Mouse (Mus musculus): Measurements from ENCODE around the gene Krtap10-4.
A peak's percentile ranks its signal among the peaks of the same experiment; 100 is the strongest.
"Not testable (repeated sequence)": the region's sequence is repeated elsewhere in the genome, so short reads cannot be mapped to it uniquely, and the experiment has no call there.

Gene Krtap10-4

DNA sequence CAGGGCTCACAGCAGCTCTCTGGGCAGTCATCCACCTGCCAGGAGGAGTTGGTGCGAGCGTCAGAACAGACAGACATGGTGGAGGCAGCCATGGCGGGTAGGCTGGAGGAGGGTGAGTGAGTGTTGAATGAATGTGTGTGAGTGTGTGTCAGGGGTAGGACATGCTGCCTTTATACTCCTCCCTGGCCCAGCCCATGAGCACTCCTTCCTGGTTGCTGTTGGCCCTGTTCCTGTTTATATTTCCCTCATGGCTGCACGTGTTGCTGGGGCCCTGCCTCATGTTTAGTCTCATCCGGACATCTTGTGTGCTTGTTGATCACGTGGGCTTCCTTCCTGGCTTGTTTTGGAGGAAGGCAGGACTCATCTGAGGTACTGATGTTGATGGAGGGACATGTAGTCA is at the start of gene Krtap10-4:
TSS of gene Krtap10-4 (minus strand) at position 145 of the 400 bp plus-strand sequence.
- no peak for DNase-seq (ENCODE audit: extremely low read depth, low read depth, low spot score)

- no peak for DNase-seq (ENCODE audit: extremely low read depth, low read depth, low spot score)
Observed at GRCm38 (mm10) chr10:77869651-77870050, 42.8 kb upstream of the Krtap10-4 start.

- no peak for DNase-seq (ENCODE audit: extremely low read depth, low read depth, low spot score)
Observed at GRCm38 (mm10) chr10:77867546-77867945, 40.7 kb upstream of the Krtap10-4 start.

- DNase-seq (ENCODE audit: extremely low read depth, low read depth, low spot score), result no peak
Observed at GRCm38 (mm10) chr10:77864762-77865143, 37.9 kb upstream of the Krtap10-4 start.

- DNase-seq (ENCODE audit: extremely low read depth, low read depth, low spot score), result peak; percentile 63
Observed at GRCm38 (mm10) chr10:77864067-77864761, 37.3 kb upstream of the Krtap10-4 start.

DNA sequence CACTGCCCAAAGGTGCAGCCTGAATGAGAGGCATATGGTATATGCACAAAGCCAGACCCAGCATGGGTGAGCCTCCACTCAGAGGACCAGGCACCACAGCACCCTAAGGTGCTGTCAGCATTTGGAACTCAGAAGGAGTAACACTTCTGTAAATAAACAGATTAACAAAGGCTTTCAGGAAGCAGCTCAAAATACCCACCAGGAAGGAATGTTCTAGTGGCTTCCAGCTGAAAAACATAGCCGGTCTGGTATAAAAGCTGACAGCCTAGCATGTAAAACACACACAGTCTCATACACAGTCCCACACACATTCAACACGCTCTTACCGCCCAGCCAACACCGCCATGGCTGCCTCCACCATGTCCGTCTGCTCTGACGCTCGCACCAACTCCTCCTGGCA is 34.8 kb upstream of the Krtap10-4 start, which contains the start of gene Gm3285:
TSS of gene Gm3285 (plus strand) at position 301 of the 400 bp plus-strand sequence.
- no peak for DNase-seq (ENCODE audit: extremely low read depth, low read depth, low spot score)

GRCm38 (mm10) chr10:77852559-77852958 is 25.7 kb upstream of the Krtap10-4 start, which contains the start of gene Gm10318:
Gene Gm10318 (plus strand): TSS chr10:77852859.
- DNase-seq (ENCODE audit: extremely low read depth, low read depth, low spot score), result no peak

DNA sequence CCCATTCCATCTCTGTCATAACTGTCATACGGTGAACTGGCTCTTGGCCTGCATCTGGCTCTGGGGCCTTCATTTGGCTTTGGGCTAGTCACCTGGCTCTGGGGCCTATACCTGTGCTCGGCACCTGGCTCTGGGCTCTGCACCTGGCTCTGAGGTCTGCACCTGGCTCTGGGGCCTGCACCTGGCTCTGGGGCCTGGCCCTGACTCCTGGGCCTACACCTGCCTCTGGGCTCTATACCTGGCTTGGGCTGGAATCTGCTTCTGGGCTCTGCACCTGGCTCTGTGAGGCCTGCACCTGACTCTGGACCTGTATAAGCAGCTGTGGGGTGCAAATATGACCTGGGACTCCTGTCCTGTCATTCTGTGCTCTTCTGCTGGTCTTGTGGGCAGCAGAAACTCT is 20.6 kb upstream of the Krtap10-4 start:
- no peak for DNase-seq (ENCODE audit: extremely low read depth, low read depth, low spot score)

GRCm38 (mm10) chr10:77846961-77847360 is 20.1 kb upstream of the Krtap10-4 start:
- no peak for DNase-seq (ENCODE audit: extremely low read depth, low read depth, low spot score)

- DNase-seq (ENCODE audit: extremely low read depth, low read depth, low spot score), result no peak
Observed at GRCm38 (mm10) chr10:77846503-77846902, 19.6 kb upstream of the Krtap10-4 start, which contains the start of gene Gm36176. Gene Gm36176 (plus strand): TSS chr10:77846803.

- DNase-seq (ENCODE audit: extremely low read depth, low read depth, low spot score), result no peak
Observed at GRCm38 (mm10) chr10:77839006-77839405, 12.1 kb upstream of the Krtap10-4 start.

- DNase-seq (ENCODE audit: extremely low read depth, low read depth, low spot score), result no peak
Observed at GRCm38 (mm10) chr10:77835647-77836046, 8.8 kb upstream of the Krtap10-4 start, which contains the start of gene Krtap10-10. Gene Krtap10-10 (plus strand): TSS chr10:77835947.

DNA sequence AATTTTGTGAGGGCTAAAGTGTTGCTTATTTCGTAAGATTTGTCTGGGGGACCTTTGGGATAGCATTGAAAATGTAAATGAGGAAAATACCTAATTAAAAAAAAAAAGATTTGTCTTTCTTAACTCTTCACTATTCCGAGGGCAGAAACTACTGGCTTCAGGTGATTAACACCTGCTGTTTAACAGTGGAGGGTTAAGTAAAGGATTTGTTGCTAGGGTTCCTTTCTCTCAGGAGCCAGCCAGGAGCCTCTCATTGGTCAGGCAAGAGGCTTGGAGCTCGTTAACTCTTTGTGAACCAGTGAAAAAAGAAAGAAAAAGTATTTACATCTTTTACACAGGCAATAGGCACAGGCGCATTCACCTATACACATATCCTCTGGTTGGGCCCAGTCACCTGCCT is 7.7 kb downstream of the Krtap10-4 start:
- DNase-seq (ENCODE audit: extremely low read depth, low read depth, low spot score), result no peak

- no peak for DNase-seq (ENCODE audit: extremely low read depth, low read depth, low spot score)
Observed at GRCm38 (mm10) chr10:77818523-77818922, 8.4 kb downstream of the Krtap10-4 start.

- DNase-seq (ENCODE audit: extremely low read depth, low read depth, low spot score), result no peak
Observed at GRCm38 (mm10) chr10:77815514-77815913, 11.4 kb downstream of the Krtap10-4 start.

DNA sequence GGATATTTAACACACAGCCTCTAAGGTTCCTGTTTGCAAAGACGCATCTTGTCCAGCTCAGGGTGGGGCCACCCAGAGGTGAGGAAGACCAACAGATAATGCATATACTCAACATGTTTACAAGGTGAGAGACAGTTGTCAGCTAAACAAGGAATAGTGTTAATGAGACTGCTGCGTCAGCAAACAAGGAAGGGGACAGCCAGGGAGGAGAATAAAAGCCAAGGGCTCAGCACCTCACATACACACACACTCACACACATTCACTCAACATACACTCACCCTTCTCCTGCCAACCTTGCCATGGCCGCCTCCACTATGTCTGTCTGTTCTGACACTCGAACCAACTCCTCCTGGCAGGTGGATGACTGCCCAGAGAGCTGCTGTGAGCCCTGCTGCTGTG is 12.5 kb downstream of the Krtap10-4 start, which contains the start of gene Gm2696:
TSS of gene Gm2696 (plus strand) at position 301 of the 400 bp plus-strand sequence.
- no peak for DNase-seq (ENCODE audit: extremely low read depth, low read depth, low spot score)

DNA sequence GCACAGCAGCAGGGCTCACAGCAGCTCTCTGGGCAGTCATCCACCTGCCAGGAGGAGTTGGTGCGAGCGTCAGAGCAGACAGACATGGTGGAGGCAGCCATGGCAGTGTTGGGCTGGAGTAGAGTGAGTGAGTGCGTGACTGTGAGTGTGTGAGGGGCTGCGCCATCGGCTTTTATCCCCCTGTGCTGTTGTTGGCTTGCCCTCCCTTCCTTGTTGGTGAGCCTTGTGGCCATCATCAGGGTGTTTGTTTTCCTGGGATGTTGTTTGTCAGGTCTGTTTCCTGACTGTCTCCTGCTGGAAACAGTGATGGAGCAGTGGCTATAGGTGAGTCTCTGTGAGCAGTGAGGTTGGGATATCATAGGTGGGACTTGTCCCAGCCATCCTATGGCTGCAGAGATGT is 15.2 kb downstream of the Krtap10-4 start, which contains the start of gene Gm9507:
TSS of gene Gm9507 (minus strand) at position 101 of the 400 bp plus-strand sequence.
- no peak for DNase-seq (ENCODE audit: extremely low read depth, low read depth, low spot score)

DNA sequence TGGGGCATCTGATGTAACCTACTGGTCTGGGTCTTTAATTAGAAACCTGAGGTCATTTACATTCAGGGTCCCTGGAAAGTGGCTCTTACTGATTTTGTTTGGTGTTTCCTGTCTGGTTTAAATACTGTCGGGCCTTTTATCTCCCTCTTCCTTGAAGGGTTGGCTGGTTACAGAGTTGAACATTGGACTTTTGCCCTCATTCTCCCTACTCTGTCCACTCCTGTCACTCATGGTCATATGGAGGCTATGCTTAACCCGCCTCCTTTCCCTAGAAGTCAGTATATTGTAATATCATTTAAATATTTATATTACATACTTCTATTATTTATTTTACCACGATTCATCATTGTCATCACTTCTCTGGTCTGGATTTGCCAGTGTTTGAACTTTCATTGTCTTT is 22.8 kb downstream of the Krtap10-4 start:
- no peak for DNase-seq (ENCODE audit: extremely low read depth, low read depth, low spot score)

GRCm38 (mm10) chr10:77798921-77799508 is 27.9 kb downstream of the Krtap10-4 start, which contains the start of gene Gm19668:
Gene Gm19668 (minus strand): TSS chr10:77799133.
- no peak for DNase-seq (ENCODE audit: extremely low read depth, low read depth, low spot score)

GRCm38 (mm10) chr10:77798164-77798920 is 28.6 kb downstream of the Krtap10-4 start:
- not testable (repeated sequence) for DNase-seq (ENCODE audit: extremely low read depth, low read depth, low spot score)

DNA sequence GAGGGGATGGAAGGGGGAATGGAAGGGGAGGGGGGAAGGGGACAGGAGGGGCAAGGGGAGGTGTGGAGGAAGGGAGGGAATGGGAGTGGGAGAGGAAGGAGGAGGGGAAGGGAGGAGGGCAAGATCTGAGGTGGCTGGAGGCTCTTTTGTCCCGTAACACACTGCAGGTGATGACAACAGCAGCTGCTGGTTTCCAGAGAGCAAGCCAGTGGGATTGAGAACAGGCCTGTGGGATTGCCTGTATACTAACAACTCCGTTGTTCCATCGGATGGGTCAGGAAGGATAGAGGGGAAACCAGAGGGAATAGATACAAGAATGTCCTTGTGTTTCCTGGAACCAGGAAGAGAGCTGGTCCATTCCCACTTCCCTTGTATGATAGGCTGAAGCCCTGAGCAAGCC is 29.2 kb downstream of the Krtap10-4 start:
- DNase-seq (ENCODE audit: extremely low read depth, low read depth, low spot score), result no peak
